Mouse (Mus musculus) small intestine, adult 2 months (tissue): Measurements from ENCODE around the gene Kcnj10.

Source experiments
- CTCF ChIP-seq: fragments of 200-500 bp; IDR thresholded peaks from 2 replicates; pipeline ENCODE4 v1.5.1; 2012; ENCODE audit warnings: low read depth, mild to moderate bottlenecking, control low read depth, inconsistent platforms, low read length, moderate library complexity, mixed read lengths; ENCODE audit not compliant: insufficient replicate concordance, insufficient read length; ENCODE audit errors: extremely low read depth
- POLR2A ChIP-seq: fragments of 200-500 bp; IDR thresholded peaks from 2 replicates; pipeline ENCODE4 v1.6.1; 2012; ENCODE audit warnings: low read depth, mild to moderate bottlenecking, control low read depth, inconsistent platforms, low read length, moderate library complexity

GRCm38 (mm10) chr1:172295751-172296197, 45.2 kb upstream of the Kcnj10 start:
- TF ChIP-seq POLR2A (no peak), CTCF (no peak)
